Mouse (Mus musculus): ENCODE measurements around the gene Imp3. TPM values are rescaled to one million over a fixed set of nuclear protein-coding genes. Genes with fewer than 3 reads are reported as not detected.
"Not testable (repeated sequence)": the region's sequence is repeated elsewhere in the genome, so short reads cannot be mapped to it uniquely, and the experiment has no call there.

Gene Imp3
- 10 to 100 TPM; 45.6 to 46.6 TPM for total RNA-seq (2021)
- long read RNA-seq, experiment 1, transcript Imp3-201 (1 exons, 924 nt), result major isoform, 25 of 25 reads
- long read RNA-seq, experiment 1, partial matches to known transcripts, result 0 of 25 reads
- long read RNA-seq, experiment 1, other reads (novel, unspliced or antisense), result 0 of 25 reads
- long read RNA-seq, experiment 2, transcript Imp3-201 (1 exons, 924 nt), result major isoform, 24 of 25 reads
- long read RNA-seq, experiment 2, partial matches to known transcripts, result 0 of 25 reads
- long read RNA-seq, experiment 2, other reads (novel, unspliced or antisense), result 1 of 25 reads

GRCm38 (mm10) chr9:56937223-56938160 lies at the start of gene Imp3:
Gene Imp3, plus strand, starts transcription at chr9:56937475.
- intact Hi-C loops (cut with DNase I), result loop anchor here (10.0 kb wide), 1 partner anchor 57 kb away; the partner anchor contains the start of gene Ptpn9
- DNase-seq, result peak; percentile 84 to 87

- DNase-seq, result no peak
- intact Hi-C loops (cut with DNase I), result no loop called here
Observed at GRCm38 (mm10) chr9:56887581-56887980, 49.7 kb upstream of the Imp3 start.

GRCm38 (mm10) chr9:56889817-56890216 lies 47.5 kb upstream of the Imp3 start:
- DNase-seq, result peak; percentile 69 to 86
- intact Hi-C loops (cut with DNase I), result loop anchor here (1.0 to 5.0 kb wide), 4 partner anchors 47 to 332 kb away; partner anchors contain the start of gene Man2c1

GRCm38 (mm10) chr9:56890522-56891250 lies 46.6 kb upstream of the Imp3 start:
- DNase-seq, result no peak
- intact Hi-C loops (cut with DNase I), result loop anchor here (1.0 to 5.0 kb wide), 4 partner anchors 38 to 332 kb away; partner anchors contain the start of genes Man2c1 and Snx33

GRCm38 (mm10) chr9:56891517-56892011 lies 45.7 kb upstream of the Imp3 start:
- peak; percentile 65 to 76 for DNase-seq

GRCm38 (mm10) chr9:56892111-56892510 lies 45.2 kb upstream of the Imp3 start:
- intact Hi-C loops (cut with DNase I), result loop anchor here (5.0 kb wide), 3 partner anchors 155 to 330 kb away; partner anchors contain the start of gene Man2c1
- no peak for DNase-seq

More at GRCm38 (mm10) chr9:56891517-56892011, 45.7 kb upstream of the Imp3 start:
- intact Hi-C loops (cut with DNase I), result loop anchor here (1.0 to 5.0 kb wide), 4 partner anchors 37 to 331 kb away; partner anchors contain the start of genes Man2c1 and Snx33

- intact Hi-C loops (cut with DNase I), result loop anchor here (5.0 kb wide), 3 partner anchors 154 to 329 kb away; partner anchors contain the start of gene Man2c1
- no peak for DNase-seq
Observed at GRCm38 (mm10) chr9:56893313-56893712, 44.0 kb upstream of the Imp3 start.

- peak; percentile 48 to 65 for DNase-seq
- intact Hi-C loops (cut with DNase I), result loop anchor here (5.0 kb wide), 3 partner anchors 153 to 328 kb away; partner anchors contain the start of gene Man2c1
Observed at GRCm38 (mm10) chr9:56894006-56894405, 43.3 kb upstream of the Imp3 start.

- intact Hi-C loops (cut with DNase I), result no loop called here
Observed at GRCm38 (mm10) chr9:56896779-56897178, 40.5 kb upstream of the Imp3 start.

GRCm38 (mm10) chr9:56899409-56899808 lies 37.9 kb upstream of the Imp3 start:
- no peak for DNase-seq
- intact Hi-C loops (cut with DNase I), result no loop called here

More at GRCm38 (mm10) chr9:56896779-56897178, 40.5 kb upstream of the Imp3 start:
- no peak for DNase-seq

- no peak for DNase-seq
- intact Hi-C loops (cut with DNase I), result no loop called here
Observed at GRCm38 (mm10) chr9:56900060-56900459, 37.2 kb upstream of the Imp3 start.

- DNase-seq, result no peak
- intact Hi-C loops (cut with DNase I), result no loop called here
Observed at GRCm38 (mm10) chr9:56900571-56900970, 36.7 kb upstream of the Imp3 start.

- DNase-seq, result no peak
- intact Hi-C loops (cut with DNase I), result no loop called here
Observed at GRCm38 (mm10) chr9:56901187-56901586, 36.1 kb upstream of the Imp3 start.

GRCm38 (mm10) chr9:56903662-56904061 lies 33.6 kb upstream of the Imp3 start:
- intact Hi-C loops (cut with DNase I), result no loop called here
- no peak for DNase-seq

- no peak for DNase-seq
- intact Hi-C loops (cut with DNase I), result no loop called here
Observed at GRCm38 (mm10) chr9:56907549-56907948, 29.7 kb upstream of the Imp3 start.

GRCm38 (mm10) chr9:56909991-56910390 lies 27.3 kb upstream of the Imp3 start:
- DNase-seq; intact Hi-C loops (cut with DNase I): not testable (repeated sequence)

- intact Hi-C loops (cut with DNase I), result no loop called here
- no peak for DNase-seq
Observed at GRCm38 (mm10) chr9:56911017-56911416, 26.3 kb upstream of the Imp3 start.

GRCm38 (mm10) chr9:56913991-56914390 lies 23.3 kb upstream of the Imp3 start:
- DNase-seq, result no peak

GRCm38 (mm10) chr9:56915116-56915515 lies 22.2 kb upstream of the Imp3 start:
- no peak for DNase-seq
- intact Hi-C loops (cut with DNase I), result no loop called here

More at GRCm38 (mm10) chr9:56913991-56914390, 23.3 kb upstream of the Imp3 start:
- intact Hi-C loops (cut with DNase I), result no loop called here
